Mouse (Mus musculus) C2C12 (cell line): ENCODE measurements around the gene Gm20388.

Experiments
- CTCF ChIP-seq: IDR thresholded peaks from one replicate; pipeline ENCODE4 v1.5.1; 2011; ENCODE audit not compliant: control insufficient read depth, insufficient read depth, insufficient read length
- MAX ChIP-seq: IDR thresholded peaks from one replicate; pipeline ENCODE4 v1.6.1; 2011; ENCODE audit warnings: mild to moderate bottlenecking, control low read depth

- no peak for TF ChIP-seq CTCF
- TF ChIP-seq MAX = no peak
Measured at GRCm38 (mm10) chr8:122918438-122919107, 3007.9 kb downstream of the Gm20388 start.
